Mouse (Mus musculus): Measurements from ENCODE around the gene Ppp1r15a.

DNA sequence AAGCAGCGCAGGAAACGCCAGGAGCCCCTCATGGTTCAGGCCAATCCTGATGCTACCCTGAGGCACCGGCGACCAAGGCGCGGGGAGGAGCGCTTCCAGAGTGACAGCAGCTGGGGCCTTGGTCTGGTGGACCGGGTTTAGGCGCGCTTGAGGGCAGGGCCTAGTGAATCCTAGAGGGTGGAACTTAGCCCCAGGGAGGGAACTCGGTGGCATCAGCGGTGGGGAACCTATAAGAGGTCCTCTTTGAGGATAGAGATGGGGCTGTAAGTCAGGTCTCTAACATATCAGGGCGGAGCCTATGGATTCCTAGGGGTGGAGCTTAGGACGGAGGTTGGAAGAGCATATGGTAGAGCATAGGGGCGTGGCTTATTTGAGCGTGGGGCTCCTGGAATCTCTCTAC is 10.6 kb downstream of the Ppp1r15a start:
- TF ChIP-seq MYOG (IDR thresholded peaks at IDR 0.05; ENCODE audit: control insufficient read depth, extremely low read depth, insufficient read length): no peak
- TF ChIP-seq CTCF (IDR thresholded peaks at IDR 0.05; ENCODE audit: control insufficient read depth, insufficient read depth, insufficient read length): no peak
- no peak for TF ChIP-seq USF1 (IDR thresholded peaks at IDR 0.05; ENCODE audit: low read depth)
- TF ChIP-seq MYOD1 (IDR thresholded peaks at IDR 0.05; ENCODE audit: control insufficient read depth, insufficient read length, low read depth): no peak
- no peak for TF ChIP-seq MAX (IDR thresholded peaks at IDR 0.05)

Measured in C2C12 (cell line).